Mouse (Mus musculus) heart, adult 2 months (tissue): ENCODE results near the gene Rnf114.

ENCODE experiments used
- CTCF ChIP-seq: fragments of 200-600 bp; IDR thresholded peaks from 2 replicates; pipeline ENCODE4 v1.8.1; 2022; ENCODE audit warnings: antibody characterized with exemption, mild to moderate bottlenecking, moderate library complexity
- EP300 ChIP-seq: fragments of 200-500 bp; IDR thresholded peaks from 2 replicates; pipeline ENCODE4 v1.6.1; 2011; ENCODE audit warnings: low read depth, low read length, control low read depth; ENCODE audit not compliant: insufficient read depth
- POLR2A ChIP-seq: fragments of 200-500 bp; IDR thresholded peaks from 2 replicates; pipeline ENCODE4 v1.6.1; 2011; ENCODE audit warnings: mild to moderate bottlenecking, low read depth, low read length, control low read depth; ENCODE audit not compliant: insufficient read depth

DNA sequence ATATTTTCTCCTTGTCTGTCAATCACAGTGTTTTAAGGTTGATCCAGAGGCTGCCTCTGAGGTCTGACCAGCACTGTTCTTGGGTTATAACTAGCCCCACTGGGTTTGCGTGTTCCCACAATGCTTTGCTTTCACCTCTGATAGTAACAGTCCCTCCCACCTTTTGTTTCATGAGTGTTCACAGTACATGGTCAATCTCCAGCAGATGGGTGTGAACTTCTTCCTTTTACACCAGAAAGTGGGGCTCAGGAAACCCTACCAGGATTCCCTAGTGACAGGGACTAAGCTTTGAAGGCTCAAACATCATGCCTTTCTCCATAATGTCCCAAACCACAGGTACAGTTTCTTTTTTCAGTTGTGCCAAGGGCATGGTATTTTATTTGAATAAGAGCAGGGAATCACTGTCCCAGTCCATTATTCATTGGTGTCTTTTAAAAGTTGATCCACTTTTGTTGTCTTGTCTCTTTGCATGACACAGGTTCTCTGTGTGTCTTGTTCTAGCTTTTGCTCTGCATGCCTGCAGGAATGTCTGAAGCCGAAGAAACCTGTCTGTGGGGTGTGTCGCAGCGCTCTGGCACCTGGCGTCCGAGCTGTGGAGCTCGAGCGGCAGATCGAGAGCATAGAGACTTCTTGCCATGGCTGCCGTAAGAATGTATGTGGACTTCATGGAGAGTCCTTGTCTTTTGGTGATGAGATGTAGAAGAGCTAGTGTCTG lies 14.3 kb downstream of the Rnf114 start:
- TF ChIP-seq EP300 (no peak), POLR2A (no peak), CTCF (no peak)
